ENCODE assay signal across 22 mouse cellular contexts in the genomic region with DNA sequence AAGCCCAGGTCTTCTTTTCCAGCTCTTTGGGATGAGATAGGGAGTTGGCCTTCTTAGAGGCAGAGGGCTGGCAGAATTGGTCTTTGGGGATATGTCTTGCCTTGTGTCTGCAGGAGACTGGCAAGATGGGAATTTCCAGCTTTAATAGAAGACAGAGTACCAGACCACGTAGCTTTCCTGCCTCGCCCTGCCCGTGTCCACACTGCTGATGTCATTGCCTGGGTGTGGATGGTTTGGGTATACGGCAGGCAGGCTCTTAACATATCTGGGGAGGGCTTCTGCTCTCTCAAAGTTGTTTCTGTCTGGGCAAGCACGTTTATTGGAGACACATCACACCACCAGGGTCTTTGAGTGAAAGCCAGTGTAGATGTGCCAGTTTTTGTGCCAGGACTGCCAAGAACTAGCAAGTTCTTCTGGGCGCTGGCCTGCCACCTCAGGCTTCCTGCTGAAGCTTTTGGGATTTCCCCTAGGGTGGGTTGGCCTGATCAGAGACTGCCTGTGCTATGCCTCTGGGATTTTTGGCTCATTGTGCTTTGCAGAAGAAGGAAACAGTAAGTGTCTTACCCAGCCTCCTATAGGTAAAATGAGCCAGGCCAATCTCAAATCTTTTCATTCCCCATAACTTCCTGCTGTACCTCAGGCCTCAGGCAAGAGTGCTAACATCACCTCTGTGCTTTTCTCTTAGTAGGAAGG. TPM values are rescaled to one million over a fixed set of nuclear protein-coding genes. Genes with fewer than 3 reads are reported as not detected.
DNase-seq lines count a peak whose midpoint lies in the region; ATAC-seq and TF ChIP-seq lines count a peak whose summit lies in the region.
"Had no signal": no experiment of that assay in that cellular context is flagged by ENCODE, and none has a peak within 500 bp of the region (broad histone marks: within the 10 kb centered on the region; RNA-seq: fewer than 3 reads in every experiment).

No protein-coding gene starts in this region.

- H3K4me3 ChIP-seq in gastrocnemius, adult 2 months: peak overlapping the region; percentile 44; the same call in 1 of the 2 replicates
- no peak overlapping the region for H3K4me3 ChIP-seq in midbrain, embryonic 11.5 days (ENCODE audit: low read depth, low read length)
- H3K4me3 ChIP-seq in midbrain, embryonic 14.5 days (replicated peaks; ENCODE audit: low read depth, low read length): no peak overlapping the region
- no peak overlapping the region for H3K4me3 ChIP-seq in stomach, postnatal 0 days (ENCODE audit: low read depth, low read length)
- no peak overlapping the region for H3K4me3 ChIP-seq in thymus, adult 2 months (ENCODE audit: control insufficient read depth, insufficient read depth, low read length)
- H3K4me3 ChIP-seq in kidney, embryonic 14.5 days (ENCODE audit: low read length): no peak overlapping the region
- H3K4me3 ChIP-seq: embryonic facial prominence, embryonic 12.5 days; heart, embryonic 10.5 days; hindbrain, embryonic 15.5 days; limb, embryonic 13.5 days; midbrain, embryonic 15.5 days; neural tube, embryonic 13.5 days had no signal

- no peak for TF ChIP-seq CTCF in gastrocnemius, adult 2 months (IDR thresholded peaks at IDR 0.05)
- TF ChIP-seq CTCF in stomach, postnatal 0 days (IDR thresholded peaks at IDR 0.05; ENCODE audit: low read depth): no peak
- no peak for TF ChIP-seq CTCF in thymus, adult 2 months (IDR thresholded peaks at IDR 0.05; ENCODE audit: borderline replicate concordance, control insufficient read depth, extremely low read depth, insufficient read depth, low read length, poor library complexity)

- H3K4me2 ChIP-seq in midbrain, embryonic 11.5 days: no peak overlapping the region
- no peak overlapping the region for H3K4me2 ChIP-seq in midbrain, embryonic 14.5 days (ENCODE audit: low read length)
- no peak overlapping the region for H3K4me2 ChIP-seq in stomach, postnatal 0 days (replicated peaks; ENCODE audit: low read depth)
- no peak overlapping the region for H3K4me2 ChIP-seq in kidney, embryonic 14.5 days (replicated peaks; ENCODE audit: low read depth, low read length)
- H3K4me2 ChIP-seq: embryonic facial prominence, embryonic 12.5 days; hindbrain, embryonic 15.5 days; limb, embryonic 13.5 days; midbrain, embryonic 15.5 days; neural tube, embryonic 13.5 days had no signal

- H3K9me3 ChIP-seq in midbrain, embryonic 11.5 days (ENCODE audit: control insufficient read depth, low read length): no peaks in the 10 kb centered on the region
- no peaks in the 10 kb centered on the region for H3K9me3 ChIP-seq in midbrain, embryonic 14.5 days (ENCODE audit: control insufficient read depth, low read length)
- no peaks in the 10 kb centered on the region for H3K9me3 ChIP-seq in stomach, postnatal 0 days (ENCODE audit: control insufficient read depth, low read length)
- H3K9me3 ChIP-seq in kidney, embryonic 14.5 days (ENCODE audit: control insufficient read depth, low read length): no peaks in the 10 kb centered on the region
- H3K9me3 ChIP-seq: embryonic facial prominence, embryonic 12.5 days; G1E; heart, embryonic 10.5 days; hindbrain, embryonic 15.5 days; limb, embryonic 13.5 days; midbrain, embryonic 15.5 days; neural tube, embryonic 13.5 days had no signal

- no peak overlapping the region for H3K9ac ChIP-seq in midbrain, embryonic 11.5 days (ENCODE audit: low read length)
- H3K9ac ChIP-seq in midbrain, embryonic 14.5 days (replicated peaks; ENCODE audit: low read length): no peak overlapping the region
- no peak overlapping the region for H3K9ac ChIP-seq in stomach, postnatal 0 days (ENCODE audit: low read length)
- H3K9ac ChIP-seq in kidney, embryonic 14.5 days (ENCODE audit: low read depth, low read length): no peak overlapping the region
- H3K9ac ChIP-seq: embryonic facial prominence, embryonic 12.5 days; hindbrain, embryonic 15.5 days; limb, embryonic 13.5 days; liver, embryonic 14.5 days; midbrain, embryonic 15.5 days; neural tube, embryonic 13.5 days had no signal

- H3K27me3 ChIP-seq in midbrain, embryonic 11.5 days (ENCODE audit: control insufficient read depth, insufficient read depth, low read length): peaks cover 5% of the 10 kb centered on the region; the same call in 1 of the 2 replicates
- H3K27me3 ChIP-seq in midbrain, embryonic 14.5 days (ENCODE audit: control insufficient read depth, insufficient read depth, low read length): 0 out of 2 replicates have a peak, but pooled peaks cover 7% of the 10 kb centered on the region
- no peaks in the 10 kb centered on the region for H3K27me3 ChIP-seq in stomach, postnatal 0 days (ENCODE audit: control insufficient read depth, insufficient read depth, low read length)
- no peaks in the 10 kb centered on the region for H3K27me3 ChIP-seq in thymus, adult 2 months (ENCODE audit: control insufficient read depth, insufficient read depth, low read length)
- no peaks in the 10 kb centered on the region; the same call in 1 of the 2 replicates for H3K27me3 ChIP-seq in kidney, embryonic 14.5 days (ENCODE audit: control insufficient read depth, insufficient read depth, low read length)
- H3K27me3 ChIP-seq: midbrain, embryonic 15.5 days had no signal

- H3K4me1 ChIP-seq in midbrain, embryonic 11.5 days (ENCODE audit: control insufficient read depth, insufficient read depth, low read length): peaks cover 3% of the 10 kb centered on the region; the same call in 1 of the 2 replicates
- H3K4me1 ChIP-seq in midbrain, embryonic 14.5 days (ENCODE audit: control insufficient read depth, insufficient read depth, low read length): peaks cover 3% of the 10 kb centered on the region; the same call in 1 of the 2 replicates
- H3K4me1 ChIP-seq in stomach, postnatal 0 days (replicated peaks; ENCODE audit: control insufficient read depth, insufficient read depth): peaks cover 3% of the 10 kb centered on the region; the same call in 1 of the 2 replicates
- H3K4me1 ChIP-seq in thymus, adult 2 months (replicated peaks; ENCODE audit: control insufficient read depth, insufficient read depth, low read length): peaks cover 23% of the 10 kb centered on the region
- H3K4me1 ChIP-seq in kidney, embryonic 14.5 days (ENCODE audit: control insufficient read depth, insufficient read depth, low read length): peaks cover 4% of the 10 kb centered on the region; the same call in 1 of the 2 replicates

- intact Hi-C loops in gastrocnemius, adult 2 months (cut with DNase I): no loop called here

- peak overlapping the region; percentile 58; the same call in 1 of the 2 replicates for H3K27ac ChIP-seq in gastrocnemius, adult 2 months
- no peak overlapping the region for H3K27ac ChIP-seq in midbrain, embryonic 11.5 days (ENCODE audit: low read depth, low read length)
- no peak overlapping the region for H3K27ac ChIP-seq in midbrain, embryonic 14.5 days (replicated peaks; ENCODE audit: low read depth, low read length)
- H3K27ac ChIP-seq in stomach, postnatal 0 days (replicated peaks): no peak overlapping the region
- no peak overlapping the region for H3K27ac ChIP-seq in thymus, adult 2 months (ENCODE audit: control insufficient read depth, insufficient read depth, low read length)
- H3K27ac ChIP-seq in kidney, embryonic 14.5 days (ENCODE audit: low read depth, low read length): no peak overlapping the region
- H3K27ac ChIP-seq: embryonic facial prominence, embryonic 12.5 days; heart, embryonic 10.5 days; hindbrain, embryonic 15.5 days; limb, embryonic 13.5 days; liver, embryonic 14.5 days; midbrain, embryonic 15.5 days; neural tube, embryonic 13.5 days had no signal

- no peak for TF ChIP-seq POLR2A in thymus, adult 2 months (IDR thresholded peaks at IDR 0.05; ENCODE audit: control insufficient read depth, extremely low read depth, insufficient read depth, low read length, poor library complexity)

- no peak for ATAC-seq in midbrain, embryonic 11.5 days (ENCODE audit: low FRiP score)
- ATAC-seq in midbrain, embryonic 14.5 days (ENCODE audit: low FRiP score, low TSS enrichment): no peak
- no peak for ATAC-seq in stomach, postnatal 0 days (ENCODE audit: low FRiP score, low TSS enrichment)
- no peak for ATAC-seq in kidney, embryonic 14.5 days (ENCODE audit: low FRiP score, low TSS enrichment)
- ATAC-seq: midbrain, embryonic 15.5 days had no signal

- H3K36me3 ChIP-seq in midbrain, embryonic 11.5 days (ENCODE audit: control insufficient read depth, insufficient read depth, low read length): no peaks in the 10 kb centered on the region
- no peaks in the 10 kb centered on the region for H3K36me3 ChIP-seq in midbrain, embryonic 14.5 days (ENCODE audit: control insufficient read depth, insufficient read depth, low read length)
- no peaks in the 10 kb centered on the region for H3K36me3 ChIP-seq in stomach, postnatal 0 days (ENCODE audit: control insufficient read depth, insufficient read depth, low read length)
- no peaks in the 10 kb centered on the region for H3K36me3 ChIP-seq in thymus, adult 2 months (ENCODE audit: control insufficient read depth, insufficient read depth, low read length)
- H3K36me3 ChIP-seq in kidney, embryonic 14.5 days (ENCODE audit: control insufficient read depth, insufficient read depth, low read length): no peaks in the 10 kb centered on the region
- H3K36me3 ChIP-seq: embryonic facial prominence, embryonic 12.5 days; G1E; heart, embryonic 10.5 days; hindbrain, embryonic 15.5 days; limb, embryonic 13.5 days; midbrain, embryonic 15.5 days; neural tube, embryonic 13.5 days had no signal

- WGBS in midbrain, embryonic 11.5 days: 77% methylated on average over 6 of the region's 6 CpGs
- 85% methylated on average over 6 of the region's 6 CpGs for WGBS in midbrain, embryonic 14.5 days
- 53% methylated on average over 6 of the region's 6 CpGs for WGBS in stomach, postnatal 0 days
- WGBS in thymus, adult 2 months: 77% methylated on average over 6 of the region's 6 CpGs
- WGBS in kidney, embryonic 14.5 days: 84% methylated on average over 6 of the region's 6 CpGs

- no peak for DNase-seq in gastrocnemius, adult 2 months
- DNase-seq in gastrocnemius, postnatal 4 days (ENCODE audit: low spot score in 2 of 2): no peak
- peak; percentile 28 for DNase-seq in midbrain, embryonic 11.5 days (ENCODE audit: low spot score, missing footprints)
- no peak for DNase-seq in midbrain, embryonic 14.5 days
- peak; percentile 40 for DNase-seq in fat pad, adult 2 months (ENCODE audit: extremely low read depth, low read depth, low spot score)
- peak; percentile 36 for DNase-seq in stomach, postnatal 0 days (ENCODE audit: low spot score)
- no peak for DNase-seq in thymus, adult 2 months
- DNase-seq: adrenal gland, adult 8-10 months; cerebellum, adult 2 months; gastrocnemius, postnatal 14 days; kidney, adult 18-20 months; kidney, postnatal 25 days; right cerebral cortex, postnatal 25 days had no signal

- no peak for TF ChIP-seq EP300 in stomach, postnatal 0 days (optimal IDR thresholded peaks at IDR 0.05)

RNA-seq across cellular contexts. Expression of a gene that starts 3.0 kb away (rescaled TPM):
- under 1 TPM; 0.31 to 0.53 TPM for total RNA-seq in gastrocnemius, adult 2 months (2021)
- total RNA-seq in gastrocnemius, postnatal 4 days (2021): 1 to 10 TPM; 1.3 TPM
- polyA plus RNA-seq in midbrain, embryonic 11.5 days (2014; fragmentation: Nextera tagmentation; extraction: Ambion mirVana): 0.04 and 0.14 TPM in 2 replicates
- polyA plus RNA-seq in midbrain, embryonic 14.5 days (2014; fragmentation: Nextera tagmentation; extraction: Ambion mirVana): 0.07 TPM in 2 replicates
- 0.12 and 0.15 TPM in 2 replicates for polyA plus RNA-seq in stomach, postnatal 0 days (2015; fragmentation: Nextera tagmentation; extraction: Ambion mirVana)
- polyA plus RNA-seq in thymus, adult 2 months (2012; rRNA removed): 2.7 and 3.0 TPM in 2 replicates
- polyA plus RNA-seq in kidney, embryonic 14.5 days (2014; fragmentation: Nextera tagmentation; extraction: Ambion mirVana): 0.11 and 0.15 TPM in 2 replicates
- polyA plus RNA-seq: hindbrain, embryonic 15.5 days; neural tube, embryonic 13.5 days had no signal

RNA-seq across cellular contexts. Expression of a gene that starts 14.2 kb away (rescaled TPM):
- under 1 TPM in 1 of 2 experiments, not detected in 1; 0.28 TPM for total RNA-seq in gastrocnemius, adult 2 months (2021)
- 1 to 10 TPM; 1.3 to 1.5 TPM for total RNA-seq in gastrocnemius, postnatal 4 days (2021)
- polyA plus RNA-seq in midbrain, embryonic 11.5 days (2014; fragmentation: Nextera tagmentation; extraction: Ambion mirVana): 0.74 and 1.4 TPM in 2 replicates
- 0.82 and 1.1 TPM in 2 replicates for polyA plus RNA-seq in midbrain, embryonic 14.5 days (2014; fragmentation: Nextera tagmentation; extraction: Ambion mirVana)
- polyA plus RNA-seq in stomach, postnatal 0 days (2015; fragmentation: Nextera tagmentation; extraction: Ambion mirVana): 2.0 and 2.1 TPM in 2 replicates
- polyA plus RNA-seq in thymus, adult 2 months (2012; rRNA removed): 52.3 and 69.5 TPM in 2 replicates
- polyA plus RNA-seq in kidney, embryonic 14.5 days (2014; fragmentation: Nextera tagmentation; extraction: Ambion mirVana): 2.2 and 2.3 TPM in 2 replicates

RNA-seq across cellular contexts. Expression of a gene that starts 46.7 kb away (rescaled TPM):
- 10 to 100 TPM; 18.1 to 22.5 TPM for total RNA-seq in gastrocnemius, adult 2 months (2021)
- total RNA-seq in gastrocnemius, postnatal 4 days (2021): 10 to 100 TPM; 15.1 to 20.4 TPM
- polyA plus RNA-seq in midbrain, embryonic 11.5 days (2014; fragmentation: Nextera tagmentation; extraction: Ambion mirVana): 13.5 and 14.4 TPM in 2 replicates
- polyA plus RNA-seq in midbrain, embryonic 14.5 days (2014; fragmentation: Nextera tagmentation; extraction: Ambion mirVana): 19.0 and 21.1 TPM in 2 replicates
- polyA plus RNA-seq in stomach, postnatal 0 days (2015; fragmentation: Nextera tagmentation; extraction: Ambion mirVana): 6.9 and 7.4 TPM in 2 replicates
- 17.1 and 19.4 TPM in 2 replicates for polyA plus RNA-seq in thymus, adult 2 months (2012; rRNA removed)
- polyA plus RNA-seq in kidney, embryonic 14.5 days (2014; fragmentation: Nextera tagmentation; extraction: Ambion mirVana): 9.0 and 16.6 TPM in 2 replicates

Comparison
In these comparisons a context has a peak if more than half of its experiments do, and no peak if none do; other contexts are left out.
1. DNase-seq: peak in midbrain, embryonic 11.5 days (single experiment), fat pad, adult 2 months (single experiment) and stomach, postnatal 0 days (single experiment); none in gastrocnemius, adult 2 months (single experiment), gastrocnemius, postnatal 4 days (0 of 2), midbrain, embryonic 14.5 days (single experiment) and thymus, adult 2 months (single experiment).
2. RNA of a gene that starts 14.2 kb away (polyA plus RNA-seq): 52.3 to 69.5 TPM in thymus, adult 2 months; 2.2 to 2.3 TPM in kidney, embryonic 14.5 days, 2.0 to 2.1 TPM in stomach, postnatal 0 days, 0.82 to 1.1 TPM in midbrain, embryonic 14.5 days and 0.74 to 1.4 TPM in midbrain, embryonic 11.5 days; every median in the first group is over 10 times any median in the second.